Mouse (Mus musculus): ENCODE results near the gene Tmf1. TPM values are rescaled to one million over a fixed set of nuclear protein-coding genes. Genes with fewer than 3 reads are reported as not detected.

Tmf1 gene
- total RNA-seq, 1 experiment: 28.2 TPM

DNA sequence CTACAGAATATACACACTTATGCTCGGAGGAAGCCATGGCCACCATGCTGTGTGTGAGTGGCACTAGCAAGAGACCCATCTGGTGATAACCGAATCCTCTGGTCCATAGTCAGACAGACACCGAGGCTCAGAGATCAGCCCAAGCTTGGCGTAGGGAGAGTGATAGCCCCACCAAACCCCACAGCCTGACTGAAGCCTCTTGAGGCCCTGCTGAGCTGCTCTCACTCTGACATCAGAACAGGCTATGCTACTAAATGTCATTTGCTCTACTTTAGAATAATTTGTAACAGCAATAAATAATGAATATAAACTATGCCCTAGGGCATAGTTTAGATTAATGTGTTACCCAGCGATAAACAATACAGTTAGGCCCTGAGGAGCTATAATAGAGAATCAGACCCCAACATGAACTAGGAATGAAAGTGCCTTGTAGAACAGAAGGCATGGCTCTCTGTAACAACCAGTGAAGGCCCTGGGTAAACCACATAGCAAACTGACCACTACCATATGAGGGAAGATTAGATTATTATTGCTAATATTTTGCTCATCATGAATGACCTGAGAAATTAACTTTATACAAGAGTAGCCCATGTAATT is 46.1 kb downstream of the Tmf1 start:
- no peak for DNase-seq (ENCODE audit: low read depth, low spot score)
- no peak overlapping the region for H3K4me3 ChIP-seq (ENCODE audit: insufficient read depth in 1 of 2, low read depth in 1 of 2, low read length in 2 of 2, poor library complexity in 1 of 2, severe bottlenecking in 1 of 2)
- no peaks in the 10 kb centered on the region for H3K4me1 ChIP-seq (ENCODE audit: control insufficient read depth in 2 of 2, insufficient read depth in 2 of 2, low read length in 2 of 2, poor library complexity in 1 of 2)
- no peak overlapping the region for H3K9ac ChIP-seq (ENCODE audit: insufficient read depth, low read depth, low read length, poor library complexity, severe bottlenecking)
- TF ChIP-seq ZC3H11A (IDR thresholded peaks at IDR 0.05; ENCODE audit: borderline replicate concordance, low read depth, low read length): no peak
- no peaks in the 10 kb centered on the region for H3K9me3 ChIP-seq (ENCODE audit: control insufficient read depth, insufficient read depth, low read depth, low read length)
- in situ Hi-C loops (cut with MboI; ENCODE audit: low sequenced_read_pairs in 2 of 2, unreplicated experiment in 2 of 2): no loop called here
- no peaks in the 10 kb centered on the region; the same call in 1 of the 2 replicates for H3K36me3 ChIP-seq (ENCODE audit: control insufficient read depth, insufficient read depth, low read length, poor library complexity, severe bottlenecking)
- H3K27ac ChIP-seq (ENCODE audit: insufficient read depth, low read depth, low read length, poor library complexity, severe bottlenecking): no peak overlapping the region

- Histone ChIP-seq H3K4me3 (ENCODE audit: insufficient read depth in 1 of 2, low read depth in 1 of 2, low read length in 2 of 2, poor library complexity in 1 of 2, severe bottlenecking in 1 of 2) (no peak overlapping the region), H3K36me3 (ENCODE audit: control insufficient read depth, insufficient read depth, low read length, poor library complexity, severe bottlenecking) (no peaks in the 10 kb centered on the region; the same call in 1 of the 2 replicates), H3K4me1 (ENCODE audit: control insufficient read depth in 2 of 2, insufficient read depth in 2 of 2, low read length in 2 of 2, poor library complexity in 1 of 2) (no peaks in the 10 kb centered on the region), H3K9me3 (ENCODE audit: control insufficient read depth, insufficient read depth, low read depth, low read length) (no peaks in the 10 kb centered on the region), H3K9ac (ENCODE audit: insufficient read depth, low read depth, low read length, poor library complexity, severe bottlenecking) (no peak overlapping the region), H3K27ac (ENCODE audit: insufficient read depth, low read depth, low read length, poor library complexity, severe bottlenecking) (no peak overlapping the region)
- in situ Hi-C loops (cut with MboI; ENCODE audit: low sequenced_read_pairs in 2 of 2, unreplicated experiment in 2 of 2): no loop called here
- no peak for DNase-seq (ENCODE audit: low read depth, low spot score)
- TF ChIP-seq MAFK (IDR thresholded peaks at IDR 0.05; ENCODE audit: insufficient read depth, low read depth, low read length) (no peak), ZC3H11A (IDR thresholded peaks at IDR 0.05; ENCODE audit: borderline replicate concordance, low read depth, low read length) (no peak), CHD2 (IDR thresholded peaks at IDR 0.05; ENCODE audit: low read depth, low read length) (no peak), ZNF384 (IDR thresholded peaks at IDR 0.05; ENCODE audit: low read depth, low read length) (no peak)
These were observed 47.1 kb downstream of the Tmf1 start for GRCm38 (mm10) chr6:97131808-97132207.

- Histone ChIP-seq H3K9ac (ENCODE audit: insufficient read depth, low read depth, low read length, poor library complexity, severe bottlenecking) (no peak overlapping the region), H3K27ac (ENCODE audit: insufficient read depth, low read depth, low read length, poor library complexity, severe bottlenecking) (no peak overlapping the region), H3K9me3 (ENCODE audit: control insufficient read depth, insufficient read depth, low read depth, low read length) (no peaks in the 10 kb centered on the region), H3K4me1 (ENCODE audit: control insufficient read depth in 2 of 2, insufficient read depth in 2 of 2, low read length in 2 of 2, poor library complexity in 1 of 2) (no peaks in the 10 kb centered on the region), H3K4me3 (ENCODE audit: insufficient read depth in 1 of 2, low read depth in 1 of 2, low read length in 2 of 2, poor library complexity in 1 of 2, severe bottlenecking in 1 of 2) (no peak overlapping the region), H3K36me3 (ENCODE audit: control insufficient read depth, insufficient read depth, low read length, poor library complexity, severe bottlenecking) (no peaks in the 10 kb centered on the region; the same call in 1 of the 2 replicates)
- TF ChIP-seq HCFC1 (IDR thresholded peaks at IDR 0.05; ENCODE audit: borderline replicate concordance, insufficient read depth, low read length) (no peak), ZC3H11A (IDR thresholded peaks at IDR 0.05; ENCODE audit: borderline replicate concordance, low read depth, low read length) (no peak), MAFK (IDR thresholded peaks at IDR 0.05; ENCODE audit: insufficient read depth, low read depth, low read length) (no peak), CHD2 (IDR thresholded peaks at IDR 0.05; ENCODE audit: low read depth, low read length) (no peak), ZNF384 (IDR thresholded peaks at IDR 0.05; ENCODE audit: low read depth, low read length) (no peak)
- in situ Hi-C loops (cut with MboI; ENCODE audit: low sequenced_read_pairs in 2 of 2, unreplicated experiment in 2 of 2): no loop called here
- no peak for DNase-seq (ENCODE audit: low read depth, low spot score)
These were observed 47.9 kb downstream of the Tmf1 start for GRCm38 (mm10) chr6:97130979-97131378.

DNA sequence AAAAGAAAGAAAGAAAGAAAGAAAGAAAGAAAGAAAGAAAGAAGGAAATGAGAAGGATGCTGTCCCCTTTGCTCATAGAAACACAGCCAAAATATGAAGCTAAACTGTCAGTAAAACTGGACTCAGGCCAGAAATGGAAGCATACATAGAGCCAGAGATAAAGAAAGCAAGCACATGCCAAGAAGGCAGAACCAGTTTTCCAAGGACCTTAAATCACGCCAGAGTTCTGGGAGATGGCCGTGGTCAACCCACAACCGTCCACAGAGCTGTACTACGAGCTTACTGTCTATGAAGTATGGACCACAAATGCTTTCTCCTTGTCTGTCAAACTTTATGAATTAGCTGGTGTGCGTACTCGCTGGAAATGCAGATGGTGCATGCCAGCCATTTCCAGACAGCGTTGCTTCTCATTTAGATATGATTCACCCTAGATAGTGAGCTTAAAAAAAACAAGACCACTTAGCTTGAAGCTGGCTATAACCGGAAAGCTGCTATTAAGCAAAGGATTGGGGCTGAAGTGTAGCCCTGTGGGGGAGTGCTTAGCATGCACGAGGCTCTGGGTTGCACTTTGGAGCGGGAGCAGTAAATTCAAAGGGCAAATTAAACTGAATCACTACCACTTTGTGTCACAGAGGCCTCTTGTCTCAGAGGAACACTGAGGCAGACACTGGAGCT is 54.4 kb downstream of the Tmf1 start:
- H3K27ac ChIP-seq (ENCODE audit: insufficient read depth, low read depth, low read length, poor library complexity, severe bottlenecking): no peak overlapping the region
- no peaks in the 10 kb centered on the region for H3K9me3 ChIP-seq (ENCODE audit: control insufficient read depth, insufficient read depth, low read depth, low read length)
- no peaks in the 10 kb centered on the region for H3K36me3 ChIP-seq (ENCODE audit: control insufficient read depth, insufficient read depth, low read length, poor library complexity, severe bottlenecking)
- DNase-seq (ENCODE audit: low read depth, low spot score): no peak
- H3K9ac ChIP-seq (ENCODE audit: insufficient read depth, low read depth, low read length, poor library complexity, severe bottlenecking): no peak overlapping the region
- H3K4me3 ChIP-seq (ENCODE audit: insufficient read depth in 1 of 2, low read depth in 1 of 2, low read length in 2 of 2, poor library complexity in 1 of 2, severe bottlenecking in 1 of 2): no peak overlapping the region
- in situ Hi-C loops (cut with MboI; ENCODE audit: low sequenced_read_pairs in 2 of 2, unreplicated experiment in 2 of 2): loop anchor here (25.0 kb wide), 2 partner anchors 262 to 1237 kb away; no protein-coding TSS in a partner anchor
- TF ChIP-seq MAFK (IDR thresholded peaks at IDR 0.05; ENCODE audit: insufficient read depth, low read depth, low read length): no peak
- TF ChIP-seq ZC3H11A (IDR thresholded peaks at IDR 0.05; ENCODE audit: borderline replicate concordance, low read depth, low read length): no peak
- no peak for TF ChIP-seq ZNF384 (IDR thresholded peaks at IDR 0.05; ENCODE audit: low read depth, low read length)
- no peak for TF ChIP-seq CHD2 (IDR thresholded peaks at IDR 0.05; ENCODE audit: low read depth, low read length)
- no peak for TF ChIP-seq HCFC1 (IDR thresholded peaks at IDR 0.05; ENCODE audit: borderline replicate concordance, insufficient read depth, low read length)
- no peaks in the 10 kb centered on the region for H3K4me1 ChIP-seq (ENCODE audit: control insufficient read depth in 2 of 2, insufficient read depth in 2 of 2, low read length in 2 of 2, poor library complexity in 1 of 2)
